Mouse (Mus musculus) liver, postnatal 0 days (tissue): ENCODE data around the gene Zfp334.

ENCODE experiments used
- CTCF ChIP-seq: sonication (generic); IDR thresholded peaks from 2 replicates; pipeline ENCODE4 v1.5.1; 2016; ENCODE audit warnings: antibody characterized with exemption, low read depth
- EP300 ChIP-seq: IDR thresholded peaks from 2 replicates; pipeline ENCODE4 v1.6.1; 2016; ENCODE audit warnings: antibody characterized with exemption, low read depth, mild to moderate bottlenecking

- TF ChIP-seq CTCF: no peak
- TF ChIP-seq EP300: no peak
These were observed 32.1 kb upstream of the Zfp334 start for GRCm38 (mm10) chr2:165420195-165420594.
